Mouse (Mus musculus): ENCODE measurements at regions not wholly inside any gene's neighbourhood (a gene's known extent, or its start where the extent isn't known, plus 50 kb on each side); places are given as distances from the start of the nearest gene placed in this dataset.

DNA sequence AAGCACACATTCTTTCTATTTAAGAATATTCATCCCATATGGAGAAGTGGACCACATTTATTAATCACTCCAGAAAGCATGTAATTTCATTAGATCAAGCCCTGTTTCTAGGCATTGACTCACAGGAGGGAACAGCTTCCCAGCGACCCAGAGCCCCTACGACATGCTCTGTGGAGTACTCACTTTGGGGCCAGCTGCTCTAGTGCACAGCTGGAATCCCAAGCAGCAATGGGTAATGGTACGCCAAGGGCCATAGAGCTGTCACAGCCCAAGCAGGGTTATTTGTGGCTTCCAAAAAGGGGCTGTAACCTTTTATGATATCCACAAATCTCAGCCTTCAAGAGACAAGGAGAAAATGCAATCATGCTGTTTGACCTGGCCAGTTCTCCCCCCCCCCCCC lies 706.4 kb downstream of the Dhx35 start:
- Histone ChIP-seq H3K4me1 (ENCODE audit: control insufficient read depth, insufficient read depth, low read length) (no peaks in the 10 kb centered on the region), H3K4me2 (replicated peaks; ENCODE audit: low read depth, low read length) (no peak overlapping the region), H3K27me3 (ENCODE audit: control insufficient read depth, insufficient read depth, low read length) (no peaks in the 10 kb centered on the region), H3K27ac (ENCODE audit: low read length) (no peak overlapping the region), H3K4me3 (ENCODE audit: low read depth, low read length) (no peak overlapping the region), H3K9ac (replicated peaks; ENCODE audit: low read depth, low read length) (no peak overlapping the region), H3K36me3 (ENCODE audit: control insufficient read depth, insufficient read depth, low read length) (no peaks in the 10 kb centered on the region), H3K9me3 (ENCODE audit: control insufficient read depth, low read depth, low read length) (no peaks in the 10 kb centered on the region)
- ATAC-seq (ENCODE audit: insufficient number of reproducible peaks, insufficient read depth, low FRiP score, low read depth): no peak
- whole genome bisulfite sequencing: 61% methylated on average over 3 of the region's 3 CpGs

DNA sequence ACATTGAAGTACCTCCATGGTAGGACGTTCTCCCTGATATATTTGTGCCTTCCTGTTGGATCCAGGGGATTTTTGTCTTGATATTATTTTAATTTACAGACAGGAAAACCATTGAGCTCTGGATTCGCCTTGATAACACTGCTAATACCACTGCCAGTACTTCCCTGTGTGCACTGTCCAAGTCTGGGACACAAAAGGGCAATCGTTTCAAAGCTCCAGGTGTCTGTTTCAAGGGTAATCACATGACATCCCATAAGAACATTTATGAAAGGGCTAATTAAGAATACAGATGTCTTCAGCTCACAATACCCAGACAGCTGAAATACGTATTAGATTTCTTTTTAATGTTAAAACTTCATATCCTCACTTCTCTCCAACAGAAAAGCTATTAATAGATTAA lies 724.5 kb downstream of the Dhx35 start:
- Histone ChIP-seq H3K4me3 (ENCODE audit: low read depth, low read length) (no peak overlapping the region), H3K4me1 (ENCODE audit: control insufficient read depth, insufficient read depth, low read length) (no peaks in the 10 kb centered on the region), H3K9me3 (ENCODE audit: control insufficient read depth, low read depth, low read length) (no peaks in the 10 kb centered on the region), H3K4me2 (replicated peaks; ENCODE audit: low read depth, low read length) (no peak overlapping the region), H3K27ac (ENCODE audit: low read length) (no peak overlapping the region), H3K36me3 (ENCODE audit: control insufficient read depth, insufficient read depth, low read length) (no peaks in the 10 kb centered on the region), H3K9ac (replicated peaks; ENCODE audit: low read depth, low read length) (no peak overlapping the region), H3K27me3 (ENCODE audit: control insufficient read depth, insufficient read depth, low read length) (no peaks in the 10 kb centered on the region)
- no peak for ATAC-seq (ENCODE audit: insufficient number of reproducible peaks, insufficient read depth, low FRiP score, low read depth)
- WGBS: 60% methylated on average over 4 of the region's 4 CpGs

DNA sequence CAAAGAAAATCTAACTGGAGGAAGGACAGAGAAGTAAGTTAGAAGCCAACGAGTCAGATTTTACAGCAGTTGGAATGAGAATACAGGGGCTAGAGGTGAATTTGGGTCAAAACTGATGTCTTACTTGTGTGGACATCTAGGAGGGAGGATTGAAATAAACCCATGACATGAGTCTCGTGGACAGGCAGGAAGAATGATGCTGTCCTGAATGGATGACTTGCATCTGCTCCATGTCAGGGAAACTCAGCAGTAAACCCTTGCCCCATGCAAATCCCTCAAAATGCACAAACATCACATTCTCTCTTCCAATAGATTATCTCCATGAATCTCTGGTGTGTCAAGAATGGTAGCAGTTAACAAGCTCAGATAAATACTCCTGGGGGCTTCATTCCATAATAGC lies 729.1 kb downstream of the Dhx35 start:
- Histone ChIP-seq H3K4me1 (ENCODE audit: control insufficient read depth, insufficient read depth, low read length) (no peaks in the 10 kb centered on the region), H3K36me3 (ENCODE audit: control insufficient read depth, insufficient read depth, low read length) (no peaks in the 10 kb centered on the region), H3K4me3 (ENCODE audit: low read depth, low read length) (no peak overlapping the region), H3K27me3 (ENCODE audit: control insufficient read depth, insufficient read depth, low read length) (no peaks in the 10 kb centered on the region), H3K4me2 (replicated peaks; ENCODE audit: low read depth, low read length) (no peak overlapping the region), H3K9ac (replicated peaks; ENCODE audit: low read depth, low read length) (no peak overlapping the region), H3K9me3 (ENCODE audit: control insufficient read depth, low read depth, low read length) (no peaks in the 10 kb centered on the region), H3K27ac (ENCODE audit: low read length) (no peak overlapping the region)
- WGBS: 61% methylated on average over 2 of the region's 2 CpGs
- no peak for ATAC-seq (ENCODE audit: insufficient number of reproducible peaks, insufficient read depth, low FRiP score, low read depth)

DNA sequence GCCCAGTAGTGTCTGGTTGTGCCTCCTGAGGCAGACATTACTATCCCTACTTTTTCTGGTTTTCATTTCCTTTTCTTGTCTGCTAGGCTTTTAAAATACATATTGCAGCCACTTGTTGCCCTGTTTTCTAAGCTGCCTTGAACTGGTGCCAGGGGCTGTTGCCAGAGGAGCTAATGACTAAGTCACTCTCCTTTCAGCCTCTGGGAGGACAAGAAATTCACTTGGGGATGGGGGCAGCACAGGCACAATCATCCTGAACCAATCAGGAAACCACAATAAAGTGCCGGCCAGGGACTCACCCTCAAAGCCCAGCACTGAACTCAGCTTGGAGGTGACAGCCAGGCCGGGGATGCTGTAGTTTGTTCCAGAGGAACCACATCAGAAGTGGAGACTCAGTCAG lies 740.3 kb downstream of the Dhx35 start:
- Histone ChIP-seq H3K4me3 (ENCODE audit: low read depth, low read length) (no peak overlapping the region), H3K4me1 (ENCODE audit: control insufficient read depth, insufficient read depth, low read length) (no peaks in the 10 kb centered on the region), H3K27me3 (ENCODE audit: control insufficient read depth, insufficient read depth, low read length) (no peaks in the 10 kb centered on the region), H3K9me3 (ENCODE audit: control insufficient read depth, low read depth, low read length) (no peaks in the 10 kb centered on the region), H3K27ac (ENCODE audit: low read length) (no peak overlapping the region), H3K9ac (replicated peaks; ENCODE audit: low read depth, low read length) (no peak overlapping the region), H3K36me3 (ENCODE audit: control insufficient read depth, insufficient read depth, low read length) (no peaks in the 10 kb centered on the region), H3K4me2 (replicated peaks; ENCODE audit: low read depth, low read length) (no peak overlapping the region)
- WGBS: 76% methylated on average over 2 of the region's 2 CpGs
- no peak for ATAC-seq (ENCODE audit: insufficient number of reproducible peaks, insufficient read depth, low FRiP score, low read depth)

GRCm38 (mm10) chr2:159539261-159539660 lies 744.7 kb downstream of the Dhx35 start:
- no peaks in the 10 kb centered on the region for H3K4me1 ChIP-seq (ENCODE audit: control insufficient read depth, insufficient read depth, low read length)
- H3K36me3 ChIP-seq (ENCODE audit: control insufficient read depth, insufficient read depth, low read length): no peaks in the 10 kb centered on the region
- no peak for ATAC-seq (ENCODE audit: insufficient number of reproducible peaks, insufficient read depth, low FRiP score, low read depth)
- H3K27ac ChIP-seq (ENCODE audit: low read length): no peak overlapping the region
- H3K9me3 ChIP-seq (ENCODE audit: control insufficient read depth, low read depth, low read length): no peaks in the 10 kb centered on the region
- H3K4me2 ChIP-seq (replicated peaks; ENCODE audit: low read depth, low read length): no peak overlapping the region
- H3K9ac ChIP-seq (replicated peaks; ENCODE audit: low read depth, low read length): no peak overlapping the region
- H3K4me3 ChIP-seq (ENCODE audit: low read depth, low read length): no peak overlapping the region
- H3K27me3 ChIP-seq (ENCODE audit: control insufficient read depth, insufficient read depth, low read length): no peaks in the 10 kb centered on the region

GRCm38 (mm10) chr2:159557567-159557966 lies 763.0 kb downstream of the Dhx35 start:
- no peak overlapping the region for H3K27ac ChIP-seq (ENCODE audit: low read length)
- no peaks in the 10 kb centered on the region for H3K36me3 ChIP-seq (ENCODE audit: control insufficient read depth, insufficient read depth, low read length)
- no peaks in the 10 kb centered on the region for H3K9me3 ChIP-seq (ENCODE audit: control insufficient read depth, low read depth, low read length)
- no peak overlapping the region for H3K4me3 ChIP-seq (ENCODE audit: low read depth, low read length)
- no peaks in the 10 kb centered on the region for H3K27me3 ChIP-seq (ENCODE audit: control insufficient read depth, insufficient read depth, low read length)
- ATAC-seq (ENCODE audit: insufficient number of reproducible peaks, insufficient read depth, low FRiP score, low read depth): no peak
- no peak overlapping the region for H3K4me2 ChIP-seq (replicated peaks; ENCODE audit: low read depth, low read length)
- no peaks in the 10 kb centered on the region for H3K4me1 ChIP-seq (ENCODE audit: control insufficient read depth, insufficient read depth, low read length)
- H3K9ac ChIP-seq (replicated peaks; ENCODE audit: low read depth, low read length): no peak overlapping the region
- WGBS: 87% methylated on average over 3 of the region's 3 CpGs

DNA sequence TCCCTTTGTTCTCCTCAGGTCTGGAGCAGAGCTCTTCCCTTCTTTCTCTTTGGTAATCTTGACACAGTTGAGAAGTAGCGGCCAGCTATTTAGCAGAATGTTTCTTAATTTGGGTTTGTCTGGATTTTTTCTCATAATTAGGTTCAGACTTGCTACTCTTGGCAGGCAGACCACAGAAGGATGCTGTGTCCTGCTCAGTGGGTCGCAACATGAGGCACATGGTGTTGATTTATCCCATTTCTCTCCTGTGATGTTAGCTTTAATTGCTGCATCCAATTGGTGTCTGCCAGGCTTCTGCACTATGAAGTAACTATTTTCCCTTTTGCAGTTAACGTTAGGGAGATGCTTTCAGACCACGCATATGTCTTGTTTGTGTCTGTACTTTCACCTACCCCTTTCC lies 768.7 kb downstream of the Gm826 start:
- Histone ChIP-seq H3K9ac (replicated peaks; ENCODE audit: low read depth, low read length) (no peak overlapping the region), H3K4me2 (replicated peaks; ENCODE audit: low read depth, low read length) (no peak overlapping the region), H3K27me3 (ENCODE audit: control insufficient read depth, insufficient read depth, low read length) (no peaks in the 10 kb centered on the region), H3K36me3 (ENCODE audit: control insufficient read depth, insufficient read depth, low read length) (no peaks in the 10 kb centered on the region), H3K27ac (ENCODE audit: low read length) (no peak overlapping the region), H3K9me3 (ENCODE audit: control insufficient read depth, low read depth, low read length) (no peaks in the 10 kb centered on the region), H3K4me1 (ENCODE audit: control insufficient read depth, insufficient read depth, low read length) (no peaks in the 10 kb centered on the region), H3K4me3 (ENCODE audit: low read depth, low read length) (no peak overlapping the region)
- 89% methylated on average over 4 of the region's 4 CpGs for WGBS
- ATAC-seq (ENCODE audit: insufficient number of reproducible peaks, insufficient read depth, low FRiP score, low read depth): no peak

GRCm38 (mm10) chr2:159565921-159566320 lies 768.0 kb downstream of the Gm826 start:
- Histone ChIP-seq H3K4me1 (ENCODE audit: control insufficient read depth, insufficient read depth, low read length) (no peaks in the 10 kb centered on the region), H3K4me3 (ENCODE audit: low read depth, low read length) (no peak overlapping the region), H3K27me3 (ENCODE audit: control insufficient read depth, insufficient read depth, low read length) (no peaks in the 10 kb centered on the region), H3K9me3 (ENCODE audit: control insufficient read depth, low read depth, low read length) (no peaks in the 10 kb centered on the region), H3K9ac (replicated peaks; ENCODE audit: low read depth, low read length) (no peak overlapping the region), H3K36me3 (ENCODE audit: control insufficient read depth, insufficient read depth, low read length) (no peaks in the 10 kb centered on the region), H3K27ac (ENCODE audit: low read length) (no peak overlapping the region), H3K4me2 (replicated peaks; ENCODE audit: low read depth, low read length) (no peak overlapping the region)
- ATAC-seq (ENCODE audit: insufficient number of reproducible peaks, insufficient read depth, low FRiP score, low read depth): no peak
- 75% methylated on average over 5 of the region's 5 CpGs for WGBS

GRCm38 (mm10) chr2:159566461-159566860 lies 767.5 kb downstream of the Gm826 start:
- Histone ChIP-seq H3K4me2 (replicated peaks; ENCODE audit: low read depth, low read length) (no peak overlapping the region), H3K9me3 (ENCODE audit: control insufficient read depth, low read depth, low read length) (no peaks in the 10 kb centered on the region), H3K4me1 (ENCODE audit: control insufficient read depth, insufficient read depth, low read length) (no peaks in the 10 kb centered on the region), H3K4me3 (ENCODE audit: low read depth, low read length) (no peak overlapping the region), H3K27ac (ENCODE audit: low read length) (no peak overlapping the region), H3K9ac (replicated peaks; ENCODE audit: low read depth, low read length) (no peak overlapping the region), H3K27me3 (ENCODE audit: control insufficient read depth, insufficient read depth, low read length) (no peaks in the 10 kb centered on the region), H3K36me3 (ENCODE audit: control insufficient read depth, insufficient read depth, low read length) (no peaks in the 10 kb centered on the region)
- WGBS: 42% methylated on average over 5 of the region's 5 CpGs
- ATAC-seq (ENCODE audit: insufficient number of reproducible peaks, insufficient read depth, low FRiP score, low read depth): no peak

Measured in stomach, embryonic 14.5 days (tissue).